Mouse (Mus musculus) liver, adult 2 months (tissue): ENCODE data around the gene Mettl25. TPM values are rescaled to one million over a fixed set of nuclear protein-coding genes. Genes with fewer than 3 reads are reported as not detected.

Source experiments
- DNase-seq: peaks from one replicate; pipeline ENCODE4 v3.0.0-alpha.2; 2011; ENCODE audit warnings: low read depth, low spot score; ENCODE audit errors: extremely low read depth
- H3K27ac ChIP-seq: fragments of 200-500 bp; replicated peaks from 2 replicates; pipeline ENCODE4 v1.5.1; 2012; ENCODE audit warnings: low read depth, mild to moderate bottlenecking, control low read depth, inconsistent platforms, low read length; ENCODE audit not compliant: insufficient read depth
- H3K27me3 ChIP-seq: fragments of 200-500 bp; 2 replicates; pipeline ENCODE4 v1.6.1; 2012; ENCODE audit warnings: mild to moderate bottlenecking, moderate library complexity, low read length, inconsistent platforms; ENCODE audit not compliant: control insufficient read depth, insufficient read depth
- H3K36me3 ChIP-seq: fragments of 200-500 bp; 2 replicates; pipeline ENCODE4 v1.6.1; 2012; ENCODE audit warnings: low read length, inconsistent platforms; ENCODE audit not compliant: control insufficient read depth, insufficient read depth
- H3K4me1 ChIP-seq: fragments of 200-500 bp; 2 replicates; pipeline ENCODE4 v1.6.1; 2011; ENCODE audit warnings: low read length; ENCODE audit not compliant: control insufficient read depth, insufficient read depth
- H3K4me3 ChIP-seq: fragments of 200-500 bp; 2 replicates; pipeline ENCODE4 v1.5.1; 2011; ENCODE audit warnings: low read depth, mild to moderate bottlenecking, control low read depth, low read length, moderate library complexity; ENCODE audit not compliant: insufficient read depth
- H3K79me2 ChIP-seq: fragments of 200-500 bp; 2 replicates; pipeline ENCODE4 v1.6.1; 2012; ENCODE audit warnings: inconsistent platforms, mild to moderate bottlenecking, low read length, moderate library complexity; ENCODE audit not compliant: control insufficient read depth, insufficient read depth
- H3K9ac ChIP-seq: fragments of 200-500 bp; 2 replicates; pipeline ENCODE4 v1.6.1; 2012; ENCODE audit warnings: low read depth, mild to moderate bottlenecking, control low read depth, inconsistent platforms, low read length
- CTCF ChIP-seq: fragments of 200-500 bp; IDR thresholded peaks from 2 replicates; pipeline ENCODE4 v1.5.1; 2011; ENCODE audit warnings: low read depth, low read length, control low read depth
- POLR2A ChIP-seq: fragments of 200-500 bp; IDR thresholded peaks from 2 replicates; pipeline ENCODE4 v1.6.1; 2011; ENCODE audit warnings: low read length, control low read depth; ENCODE audit not compliant: insufficient read depth; ENCODE audit errors: extremely low read depth
- WGBS: fragments of 180-500 bp; shearing (Covaris S2); methylation state at CpG from one replicate; pipeline ENCODE4 v1.1.7; 2018; 5-methylcytosine and 5-hydroxymethylcytosine counted together
- polyA plus RNA-seq: library from polyadenylated mRNA; depleted of rRNA; stranded (reverse); fragments of >200 nt; gene quantifications from 2 replicates; pipeline ENCODE4 v1.2.3, GENCODE M21; 2012; rRNA removed
- total RNA-seq: library from RNA; depleted of rRNA; stranded (reverse); fragments of >200 nt; gene quantifications from 2 replicates; pipeline ENCODE4 v1.2.3, GENCODE M21; 2014; rRNA removed

The Mettl25 gene
- total and polyA plus RNA-seq, 2 experiments = 1.2 to 4.9 TPM

DNA sequence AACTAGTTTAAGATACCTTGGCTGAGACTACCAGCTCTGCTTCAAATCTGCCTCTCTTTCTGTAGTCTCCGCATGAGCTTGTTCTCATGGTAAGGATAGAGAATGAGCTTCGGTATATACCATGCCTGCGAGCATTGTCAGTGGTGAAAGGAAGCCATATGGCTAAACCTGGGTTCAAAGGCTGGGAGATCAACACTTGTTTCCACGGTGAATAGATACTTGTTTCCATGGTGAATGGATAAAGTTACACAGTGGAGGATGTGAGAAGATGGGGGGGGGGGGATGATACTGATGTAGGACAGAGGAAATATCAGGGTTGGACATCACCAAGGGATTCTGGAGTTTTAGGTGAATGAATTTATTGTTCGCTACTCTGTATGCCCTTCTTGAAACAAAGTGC is 128.0 kb downstream of the Mettl25 start:
- no peaks in the 10 kb centered on the region for H3K36me3 ChIP-seq

More for the DNA sequence above, 128.0 kb downstream of the Mettl25 start:
- no peak overlapping the region for H3K27ac ChIP-seq
- no peak overlapping the region for H3K4me3 ChIP-seq
- no peaks in the 10 kb centered on the region for H3K4me1 ChIP-seq
- no peaks in the 10 kb centered on the region for H3K79me2 ChIP-seq
- no peaks in the 10 kb centered on the region for H3K27me3 ChIP-seq
- WGBS = 79% methylated on average over 5 of the region's 5 CpGs
- no peak for DNase-seq
- TF ChIP-seq POLR2A (no peak), CTCF (no peak)
- no peak overlapping the region for H3K9ac ChIP-seq

Other genes starting within 250 kb of the Mettl25 start
- 6.3 and 6.5 TPM in 2 replicates for gene Ccdc59, start 313 bp downstream of the Mettl25 start, total RNA-seq
- 1.8 and 2.7 TPM in 2 replicates for gene Ccdc59, start 313 bp downstream of the Mettl25 start, polyA plus RNA-seq